ENCODE assay signal across 15 mouse cellular contexts in genomic region chr4:33056317-33056716, GRCm38 (mm10). TPM values are rescaled to one million over a fixed set of nuclear protein-coding genes. Genes with fewer than 3 reads are reported as not detected.
"Had no signal": no experiment of that assay in that cellular context is flagged by ENCODE, and none has a peak within 500 bp of the region (broad histone marks: within the 10 kb centered on the region; RNA-seq: fewer than 3 reads in every experiment).

No protein-coding gene starts in this region.

- H3K27me3 ChIP-seq: kidney, embryonic 15.5 days; limb, embryonic 15.5 days; liver, embryonic 12.5 days; lung, embryonic 15.5 days; midbrain, embryonic 12.5 days; neural tube, embryonic 13.5 days; stomach, embryonic 15.5 days had no signal

- ATAC-seq: liver, embryonic 12.5 days; midbrain, embryonic 16.5 days had no signal

- H3K27ac ChIP-seq: kidney, embryonic 15.5 days; left cerebral cortex, adult 2 months; limb, embryonic 15.5 days; liver, embryonic 12.5 days; lung, embryonic 15.5 days; midbrain, embryonic 12.5 days; neural tube, embryonic 13.5 days; stomach, embryonic 15.5 days had no signal

- H3K4me1 ChIP-seq: liver, embryonic 12.5 days; midbrain, embryonic 12.5 days; neural tube, embryonic 13.5 days; stomach, embryonic 15.5 days had no signal

- H3K9me3 ChIP-seq: kidney, embryonic 15.5 days; limb, embryonic 15.5 days; liver, embryonic 12.5 days; lung, embryonic 15.5 days; midbrain, embryonic 12.5 days; neural tube, embryonic 13.5 days; stomach, embryonic 15.5 days had no signal

- DNase-seq: kidney, adult 2 months; kidney, postnatal 14 days; lung, postnatal 4 days; retina, postnatal 1 day; right cerebral cortex, postnatal 4 days had no signal

- H3K4me3 ChIP-seq: kidney, embryonic 15.5 days; left cerebral cortex, adult 2 months; limb, embryonic 15.5 days; liver, embryonic 12.5 days; lung, embryonic 15.5 days; midbrain, embryonic 12.5 days; neural tube, embryonic 13.5 days; stomach, embryonic 15.5 days had no signal

RNA-seq across cellular contexts. Expression of gene Gabrr2, which starts 6.5 kb away (rescaled TPM):
- polyA plus RNA-seq: kidney, embryonic 15.5 days; liver, embryonic 12.5 days; liver, embryonic 16.5 days had no signal
